Mouse (Mus musculus) stomach, embryonic 16.5 days (tissue): Measurements from ENCODE around the gene Rab4a. TPM values are rescaled to one million over a fixed set of nuclear protein-coding genes. Genes with fewer than 3 reads are reported as not detected.

Experiments used
- ATAC-seq: fragments of 200-750 bp; cut with Nextera tagmentation; 2 replicates; pipeline ENCODE4 v1.8.0; 2017; ENCODE audit warnings: moderate number of reproducible peaks, moderate TSS enrichment; ENCODE audit not compliant: insufficient read depth, low FRiP score
- H3K27ac ChIP-seq: fragments of 300-500 bp; sonication (generic); 2 replicates; pipeline ENCODE4 v1.5.1; 2014; ENCODE audit warnings: low read length
- H3K27me3 ChIP-seq: fragments of 300-500 bp; sonication (generic); 2 replicates; pipeline ENCODE4 v1.6.1; 2014; ENCODE audit warnings: low read length, control low read depth, mixed read lengths; ENCODE audit not compliant: control insufficient read depth, insufficient read depth
- H3K36me3 ChIP-seq: fragments of 300-500 bp; sonication (generic); 2 replicates; pipeline ENCODE4 v1.6.1; 2014; ENCODE audit warnings: low read length; ENCODE audit not compliant: control insufficient read depth, insufficient read depth
- H3K4me1 ChIP-seq: fragments of 300-500 bp; sonication (generic); 2 replicates; pipeline ENCODE4 v1.6.1; 2014; ENCODE audit warnings: low read length, control low read depth, mixed read lengths; ENCODE audit not compliant: control insufficient read depth, insufficient read depth
- H3K4me2 ChIP-seq: fragments of 300-500 bp; sonication (generic); 2 replicates; pipeline ENCODE4 v1.6.1; 2014; ENCODE audit warnings: low read depth, low read length, mixed read lengths
- H3K4me3 ChIP-seq: fragments of 300-500 bp; sonication (generic); replicated peaks from 2 replicates; pipeline ENCODE4 v1.5.1; 2014; ENCODE audit warnings: mild to moderate bottlenecking, low read length
- H3K9ac ChIP-seq: fragments of 300-500 bp; sonication (generic); 2 replicates; pipeline ENCODE4 v1.6.1; 2014; ENCODE audit warnings: low read length
- H3K9me3 ChIP-seq: fragments of 300-500 bp; sonication (generic); replicated peaks from 2 replicates; pipeline ENCODE4 v1.6.1; 2016; ENCODE audit warnings: low read length, control low read depth; ENCODE audit not compliant: control insufficient read depth
- WGBS: fragments of 180-500 bp; shearing (Covaris S2); extraction: QIAGEN DNeasy Blood & Tissue Kit; methylation state at CpG from one replicate; pipeline ENCODE4 v1.1.7; 2014; 5-methylcytosine and 5-hydroxymethylcytosine counted together
- polyA plus RNA-seq: library from polyadenylated mRNA; unstranded; fragments of >200 nt; fragmentation: Nextera tagmentation; extraction: Ambion mirVana; gene quantifications from 2 replicates; pipeline ENCODE4 v1.2.1, GENCODE M21; 2015

Gene Rab4a
- polyA plus RNA-seq, 1 experiment from 2014 or later = 44.4 TPM

- Histone ChIP-seq H3K4me3 (no peak overlapping the region), H3K36me3 (no peaks in the 10 kb centered on the region), H3K27me3 (no peaks in the 10 kb centered on the region), H3K27ac (no peak overlapping the region), H3K4me1 (no peaks in the 10 kb centered on the region), H3K9me3 (no peaks in the 10 kb centered on the region), H3K4me2 (no peak overlapping the region), H3K9ac (no peak overlapping the region)
- no peak for ATAC-seq
- 87% methylated on average over 12 of the region's 12 CpGs for WGBS
These were observed 40.7 kb downstream of the Rab4a start for GRCm38 (mm10) chr8:123846509-123846908.

- no peaks in the 10 kb centered on the region for H3K36me3 ChIP-seq
- no peak overlapping the region for H3K9ac ChIP-seq
- H3K9me3 ChIP-seq = no peaks in the 10 kb centered on the region
- no peak overlapping the region for H3K4me2 ChIP-seq
- no peak overlapping the region for H3K27ac ChIP-seq
- 67% methylated on average over 3 of the region's 3 CpGs for WGBS
- no peaks in the 10 kb centered on the region for H3K27me3 ChIP-seq
- no peaks in the 10 kb centered on the region for H3K4me1 ChIP-seq
- no peak for ATAC-seq
- H3K4me3 ChIP-seq = no peak overlapping the region
These were observed 41.8 kb downstream of the Rab4a start for GRCm38 (mm10) chr8:123847546-123847945.

DNA sequence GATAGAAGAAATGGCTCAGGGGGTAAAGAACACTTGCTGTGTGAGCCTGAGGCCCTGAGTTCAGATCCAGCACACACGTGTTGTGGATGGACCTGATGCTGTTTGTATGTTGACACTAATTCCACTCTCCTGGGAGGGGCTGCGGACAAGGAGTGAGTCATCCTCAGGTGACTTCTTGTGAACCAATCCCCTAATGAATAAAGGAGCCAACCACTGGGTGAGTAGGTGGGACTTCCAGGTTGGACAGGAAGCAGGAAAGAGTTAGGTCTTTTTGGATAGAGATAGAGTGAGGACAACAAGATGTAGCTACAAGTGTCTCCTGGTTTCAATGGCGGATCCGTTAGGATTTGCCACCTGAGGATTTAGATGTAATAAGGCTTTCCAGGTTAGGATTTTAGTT, 43.6 kb downstream of the Rab4a start:
- Histone ChIP-seq H3K4me1 (no peaks in the 10 kb centered on the region), H3K9ac (no peak overlapping the region), H3K9me3 (no peaks in the 10 kb centered on the region), H3K27ac (no peak overlapping the region), H3K36me3 (no peaks in the 10 kb centered on the region), H3K27me3 (no peaks in the 10 kb centered on the region), H3K4me3 (no peak overlapping the region), H3K4me2 (no peak overlapping the region)
- no peak for ATAC-seq
- 79% methylated on average over 4 of the region's 4 CpGs for WGBS

GRCm38 (mm10) chr8:123851590-123851989, 45.8 kb downstream of the Rab4a start:
- Histone ChIP-seq H3K4me3 (no peak overlapping the region), H3K27ac (no peak overlapping the region), H3K36me3 (no peaks in the 10 kb centered on the region), H3K9ac (no peak overlapping the region), H3K9me3 (no peaks in the 10 kb centered on the region), H3K27me3 (no peaks in the 10 kb centered on the region), H3K4me2 (no peak overlapping the region), H3K4me1 (no peaks in the 10 kb centered on the region)
- no peak for ATAC-seq
- 61% methylated on average over 5 of the region's 5 CpGs for WGBS

GRCm38 (mm10) chr8:123854252-123854651, 48.5 kb downstream of the Rab4a start:
- no peaks in the 10 kb centered on the region for H3K27me3 ChIP-seq
- WGBS = 88% methylated on average over 1 of the region's 1 CpGs

GRCm38 (mm10) chr8:123854733-123855475, 49.1 kb downstream of the Rab4a start:
- Histone ChIP-seq H3K4me1 (peaks cover 6% of the 10 kb centered on the region; the same call in 1 of the 2 replicates), H3K27ac (no peak overlapping the region), H3K4me3 (no peak overlapping the region), H3K9me3 (no peaks in the 10 kb centered on the region), H3K36me3 (no peaks in the 10 kb centered on the region), H3K4me2 (no peak overlapping the region), H3K27me3 (no peaks in the 10 kb centered on the region), H3K9ac (no peak overlapping the region)
- WGBS = 84% methylated on average over 9 of the region's 9 CpGs
- ATAC-seq = no peak

More at GRCm38 (mm10) chr8:123854252-123854651, 48.5 kb downstream of the Rab4a start:
- Histone ChIP-seq H3K9ac (no peak overlapping the region), H3K4me3 (no peak overlapping the region), H3K36me3 (no peaks in the 10 kb centered on the region), H3K27ac (no peak overlapping the region), H3K9me3 (no peaks in the 10 kb centered on the region), H3K4me2 (no peak overlapping the region), H3K4me1 (peaks cover 6% of the 10 kb centered on the region; the same call in 1 of the 2 replicates)
- no peak for ATAC-seq

DNA sequence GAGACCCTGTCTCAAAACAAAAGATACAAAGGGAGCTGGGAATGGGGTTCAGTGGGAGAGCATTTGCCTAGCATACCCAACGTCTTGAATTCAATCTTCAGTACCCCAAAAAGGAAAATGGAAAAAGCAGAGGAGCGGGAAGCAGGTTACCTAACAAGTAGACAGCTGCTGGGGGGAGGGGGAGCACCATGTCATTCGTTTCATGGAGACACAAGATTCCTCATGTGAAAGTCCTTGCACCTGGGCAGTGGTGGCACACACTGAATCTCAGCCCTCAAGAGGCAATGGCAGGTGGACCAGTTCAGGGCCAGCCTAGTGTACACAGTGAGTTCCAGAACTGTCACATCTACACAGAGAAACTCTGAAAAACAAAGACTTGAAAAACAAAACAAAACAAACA, 51.6 kb downstream of the Rab4a start:
- ATAC-seq = no peak
- Histone ChIP-seq H3K27me3 (no peaks in the 10 kb centered on the region), H3K4me1 (peaks cover 6% of the 10 kb centered on the region; the same call in 1 of the 2 replicates), H3K27ac (no peak overlapping the region), H3K36me3 (no peaks in the 10 kb centered on the region), H3K9ac (no peak overlapping the region), H3K4me2 (no peak overlapping the region), H3K9me3 (no peaks in the 10 kb centered on the region), H3K4me3 (no peak overlapping the region)
- WGBS = 72% methylated on average over 3 of the region's 3 CpGs

- no peak for ATAC-seq
- Histone ChIP-seq H3K9ac (peak overlapping the region; percentile 81), H3K9me3 (no peaks in the 10 kb centered on the region), H3K27ac (no peak overlapping the region; the same call in 1 of the 2 replicates), H3K4me1 (peaks cover 6% of the 10 kb centered on the region; the same call in 1 of the 2 replicates), H3K27me3 (no peaks in the 10 kb centered on the region), H3K4me3 (peak overlapping the region; percentile 90), H3K4me2 (peak overlapping the region; percentile 96), H3K36me3 (no peaks in the 10 kb centered on the region)
- under 1% methylated on average over 17 of the region's 17 CpGs for WGBS
These were observed 52.8 kb downstream of the Rab4a start for GRCm38 (mm10) chr8:123858574-123858940.

GRCm38 (mm10) chr8:123858941-123859647, 53.3 kb downstream of the Rab4a start:
- H3K4me1 ChIP-seq = peaks cover 6% of the 10 kb centered on the region; the same call in 1 of the 2 replicates
- no peaks in the 10 kb centered on the region for H3K36me3 ChIP-seq
- peak overlapping the region; percentile 96 for H3K4me2 ChIP-seq
- peak; percentile 98 for ATAC-seq
- peak overlapping the region; percentile 24; the same call in 1 of the 2 replicates for H3K27ac ChIP-seq
- WGBS = under 1% methylated on average over 79 of the region's 79 CpGs
- peak overlapping the region; percentile 81 for H3K9ac ChIP-seq
- H3K27me3 ChIP-seq = no peaks in the 10 kb centered on the region
- no peaks in the 10 kb centered on the region for H3K9me3 ChIP-seq
- H3K4me3 ChIP-seq = peak overlapping the region; percentile 90
